9 mouse cellular contexts compared by ENCODE assay signal in genomic region chr12:12401504-12401903, GRCm38 (mm10).
DNase-seq lines count a peak whose midpoint lies in the region; ATAC-seq and TF ChIP-seq lines count a peak whose summit lies in the region.
"Had no signal": no experiment of that assay in that cellular context is flagged by ENCODE, and none has a peak within 500 bp of the region (broad histone marks: within the 10 kb centered on the region; RNA-seq: fewer than 3 reads in every experiment).

No protein-coding gene starts in this region.

- H3K4me3 ChIP-seq in left cerebral cortex, adult 2 months = peak overlapping the region; percentile 22
- peak overlapping the region; percentile 46 for H3K4me3 ChIP-seq in heart, embryonic 16.5 days (ENCODE audit: low read length)
- no peak overlapping the region for H3K4me3 ChIP-seq in limb, embryonic 12.5 days (replicated peaks)
- H3K4me3 ChIP-seq: liver, embryonic 15.5 days had no signal

- 12% methylated on average over 15 of the region's 15 CpGs for WGBS in heart, embryonic 16.5 days
- 8% methylated on average over 15 of the region's 15 CpGs for WGBS in limb, embryonic 12.5 days

- no peak for TF ChIP-seq CTCF in left cerebral cortex, adult 2 months (IDR thresholded peaks at IDR 0.05)

- peak; percentile 66; the same call in 1 of the 2 replicates for ATAC-seq in heart, embryonic 16.5 days (replicated peaks; ENCODE audit: extremely low read depth, insufficient read depth, low FRiP score)
- ATAC-seq in limb, embryonic 12.5 days (ENCODE audit: insufficient number of reproducible peaks, insufficient read depth, low FRiP score, low TSS enrichment, low read depth) = peak; percentile 88
- no peak for ATAC-seq in megakaryocyte-erythroid progenitor cell, adult 5-6 weeks (replicated peaks; ENCODE audit: low FRiP score, low TSS enrichment, poor library complexity, severe bottlenecking)
- no peak for ATAC-seq in erythroblast, adult 5-6 weeks (replicated peaks; ENCODE audit: low FRiP score, poor library complexity, severe bottlenecking)

- DNase-seq in left cerebral cortex, adult 2 months (ENCODE audit: extremely low spot score in 1 of 2, low spot score in 2 of 2) = no peak
- DNase-seq in left cerebral cortex, adult 8-10 months (ENCODE audit: low spot score in 2 of 2) = no peak
- DNase-seq in embryo, embryonic 10.5 days (ENCODE audit: low spot score) = peak; percentile 65
- DNase-seq in thymus, postnatal 4 days = peak; percentile 27

- peak overlapping the region; percentile 66 for H3K4me2 ChIP-seq in heart, embryonic 16.5 days (ENCODE audit: low read depth, low read length)
- H3K4me2 ChIP-seq in limb, embryonic 12.5 days = peak overlapping the region; percentile 36
- H3K4me2 ChIP-seq: liver, embryonic 15.5 days had no signal

- H3K27me3 ChIP-seq in heart, embryonic 16.5 days (ENCODE audit: control insufficient read depth, insufficient read depth, low read length) = no peaks in the 10 kb centered on the region
- peaks cover 7% of the 10 kb centered on the region for H3K27me3 ChIP-seq in limb, embryonic 12.5 days

- H3K4me1 ChIP-seq in heart, embryonic 16.5 days (ENCODE audit: control insufficient read depth, insufficient read depth, low read length) = peaks cover 7% of the 10 kb centered on the region
- peaks cover 23% of the 10 kb centered on the region for H3K4me1 ChIP-seq in limb, embryonic 12.5 days (replicated peaks)
- H3K4me1 ChIP-seq: liver, embryonic 15.5 days had no signal

- H3K27ac ChIP-seq in left cerebral cortex, adult 2 months = no peak overlapping the region
- H3K27ac ChIP-seq in heart, embryonic 16.5 days (ENCODE audit: low read length) = peak overlapping the region; percentile 76
- H3K27ac ChIP-seq in limb, embryonic 12.5 days = peak overlapping the region; percentile 54; the same call in 1 of the 2 replicates
- H3K27ac ChIP-seq: liver, embryonic 15.5 days had no signal

- H3K9me3 ChIP-seq in heart, embryonic 16.5 days (replicated peaks; ENCODE audit: control insufficient read depth, low read length) = no peaks in the 10 kb centered on the region
- H3K9me3 ChIP-seq in limb, embryonic 12.5 days = no peaks in the 10 kb centered on the region
- H3K9me3 ChIP-seq: liver, embryonic 15.5 days had no signal

- peak overlapping the region; percentile 61 for H3K9ac ChIP-seq in heart, embryonic 16.5 days (ENCODE audit: low read length)
- H3K9ac ChIP-seq in limb, embryonic 12.5 days (replicated peaks) = no peak overlapping the region
- H3K9ac ChIP-seq: liver, embryonic 15.5 days had no signal

- intact Hi-C loops in left cerebral cortex, adult 2 months (cut with DNase I) = no loop called here

- H3K36me3 ChIP-seq in heart, embryonic 16.5 days (ENCODE audit: control insufficient read depth, insufficient read depth) = no peaks in the 10 kb centered on the region
- no peaks in the 10 kb centered on the region for H3K36me3 ChIP-seq in limb, embryonic 12.5 days
- H3K36me3 ChIP-seq: liver, embryonic 15.5 days had no signal

Comparison
In these comparisons a context has a peak if more than half of its experiments do, and no peak if none do; other contexts are left out.
1. DNase-seq: peak in embryo, embryonic 10.5 days (single experiment) and thymus, postnatal 4 days (single experiment); none in left cerebral cortex, adult 2 months (0 of 2) and left cerebral cortex, adult 8-10 months (0 of 2).
2. ATAC-seq: peak in heart, embryonic 16.5 days (single experiment) and limb, embryonic 12.5 days (single experiment); none in megakaryocyte-erythroid progenitor cell, adult 5-6 weeks (single experiment) and erythroblast, adult 5-6 weeks (single experiment).